Mouse (Mus musculus) gastrocnemius, postnatal 25 days (tissue): ENCODE measurements at regions not wholly inside any gene's neighbourhood (a gene's known extent, or its start where the extent isn't known, plus 50 kb on each side); places are given as distances from the start of the nearest gene placed in this dataset.
A peak's percentile ranks its signal among the peaks of the same experiment; 100 is the strongest.
"Not testable (repeated sequence)": the region's sequence is repeated elsewhere in the genome, so short reads cannot be mapped to it uniquely, and the experiment has no call there.

Experiments used
- DNase-seq: peaks from one replicate; pipeline ENCODE4 v3.0.0; 2022

- DNase-seq = no peak
These were observed 257.9 kb upstream of the Sdr16c6 start for GRCm38 (mm10) chr4:4335216-4335615.

GRCm38 (mm10) chr4:4333472-4334123 is 256.3 kb upstream of the Sdr16c6 start:
- DNase-seq = no peak

GRCm38 (mm10) chr4:4331105-4331504 is 253.8 kb upstream of the Sdr16c6 start:
- no peak for DNase-seq

- DNase-seq = no peak
These were observed 238.5 kb upstream of the Sdr16c6 start for GRCm38 (mm10) chr4:4315651-4316411.

- no peak for DNase-seq
These were observed 234.2 kb upstream of the Sdr16c6 start for GRCm38 (mm10) chr4:4311496-4311895.

- DNase-seq = no peak
These were observed 229.6 kb upstream of the Sdr16c6 start for GRCm38 (mm10) chr4:4306922-4307321.

- no peak for DNase-seq
These were observed 228.5 kb upstream of the Sdr16c6 start for GRCm38 (mm10) chr4:4305740-4306249.

- peak; percentile 46 for DNase-seq
These were observed 227.3 kb upstream of the Sdr16c6 start for GRCm38 (mm10) chr4:4304666-4305065.

GRCm38 (mm10) chr4:4300189-4300879 is 223.0 kb upstream of the Sdr16c6 start:
- no peak for DNase-seq

- DNase-seq = no peak
These were observed 222.3 kb upstream of the Sdr16c6 start for GRCm38 (mm10) chr4:4299631-4300030.

GRCm38 (mm10) chr4:4249601-4250000 is 172.3 kb upstream of the Sdr16c6 start:
- DNase-seq = no peak

- no peak for DNase-seq
These were observed 170.3 kb upstream of the Sdr16c6 start for GRCm38 (mm10) chr4:4247669-4248068.

- not testable (repeated sequence) for DNase-seq
These were observed 165.1 kb upstream of the Sdr16c6 start for GRCm38 (mm10) chr4:4242306-4242980.

GRCm38 (mm10) chr4:4226209-4226608 is 148.9 kb upstream of the Sdr16c6 start:
- DNase-seq = no peak

- DNase-seq = no peak
These were observed 142.4 kb upstream of the Sdr16c6 start for GRCm38 (mm10) chr4:4219701-4220100.

- DNase-seq = no peak
These were observed 134.6 kb upstream of the Sdr16c6 start for GRCm38 (mm10) chr4:4211892-4212291.

GRCm38 (mm10) chr4:4205158-4205557 is 127.8 kb upstream of the Sdr16c6 start:
- no peak for DNase-seq

GRCm38 (mm10) chr4:4199309-4199708 is 122.0 kb upstream of the Sdr16c6 start:
- no peak for DNase-seq

- DNase-seq = peak; percentile 47
These were observed 118.5 kb upstream of the Sdr16c6 start for GRCm38 (mm10) chr4:4195834-4196233.

GRCm38 (mm10) chr4:4195250-4195649 is 117.9 kb upstream of the Sdr16c6 start:
- no peak for DNase-seq
